Mouse (Mus musculus): ENCODE data around the gene Pgs1.
A peak's percentile ranks its signal among the peaks of the same experiment; 100 is the strongest.

Gene Pgs1

DNA sequence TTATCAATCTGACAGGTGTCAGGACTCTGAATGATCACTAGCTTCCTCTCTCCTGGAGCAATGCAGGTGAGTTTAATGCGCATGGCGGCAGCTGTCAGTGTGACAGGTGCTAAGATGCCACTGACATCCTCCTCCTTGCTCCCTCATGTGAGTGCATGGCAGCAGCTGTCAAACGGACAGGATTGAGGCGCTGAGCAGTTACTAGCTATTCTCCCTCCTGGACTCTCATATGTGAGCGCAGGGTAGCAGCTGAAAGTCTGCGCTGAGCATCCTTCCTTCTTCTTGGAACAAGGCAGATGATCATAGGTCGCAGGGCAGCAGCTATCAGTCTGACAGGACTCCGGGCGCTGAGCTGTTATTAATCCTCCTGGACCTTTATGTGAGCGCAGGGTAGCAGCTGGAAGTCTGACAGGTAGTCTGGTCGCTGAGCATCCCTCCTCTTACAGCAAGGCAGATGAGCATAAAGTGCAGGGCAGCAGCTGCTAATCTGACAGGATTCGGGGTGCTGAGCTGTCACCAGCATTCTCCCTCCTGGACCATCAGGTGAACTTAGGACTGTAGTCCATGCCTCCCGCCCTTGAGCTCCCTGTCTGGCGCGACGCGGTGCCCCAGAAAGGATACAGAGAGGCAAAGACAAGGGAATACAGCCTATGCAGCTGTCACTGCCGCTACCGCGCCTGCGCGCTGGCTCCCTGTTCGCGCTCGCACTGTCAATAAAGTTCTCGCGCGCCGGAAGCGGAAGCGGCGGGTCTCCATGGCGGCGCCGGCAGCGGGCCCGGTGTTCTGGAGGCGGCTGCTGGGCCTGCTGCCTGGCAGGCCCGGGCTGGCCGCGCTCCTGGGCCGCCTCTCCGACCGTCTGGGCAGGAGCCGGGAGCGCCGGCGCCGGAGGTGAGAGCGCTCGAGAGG lies at the start of gene Pgs1:
Pgs1 (plus strand) TSS at position 167 of the 906 bp plus-strand sequence.
- peak; percentile 83 to 86 for DNase-seq (ENCODE audit: low spot score in 2 of 2)

DNA sequence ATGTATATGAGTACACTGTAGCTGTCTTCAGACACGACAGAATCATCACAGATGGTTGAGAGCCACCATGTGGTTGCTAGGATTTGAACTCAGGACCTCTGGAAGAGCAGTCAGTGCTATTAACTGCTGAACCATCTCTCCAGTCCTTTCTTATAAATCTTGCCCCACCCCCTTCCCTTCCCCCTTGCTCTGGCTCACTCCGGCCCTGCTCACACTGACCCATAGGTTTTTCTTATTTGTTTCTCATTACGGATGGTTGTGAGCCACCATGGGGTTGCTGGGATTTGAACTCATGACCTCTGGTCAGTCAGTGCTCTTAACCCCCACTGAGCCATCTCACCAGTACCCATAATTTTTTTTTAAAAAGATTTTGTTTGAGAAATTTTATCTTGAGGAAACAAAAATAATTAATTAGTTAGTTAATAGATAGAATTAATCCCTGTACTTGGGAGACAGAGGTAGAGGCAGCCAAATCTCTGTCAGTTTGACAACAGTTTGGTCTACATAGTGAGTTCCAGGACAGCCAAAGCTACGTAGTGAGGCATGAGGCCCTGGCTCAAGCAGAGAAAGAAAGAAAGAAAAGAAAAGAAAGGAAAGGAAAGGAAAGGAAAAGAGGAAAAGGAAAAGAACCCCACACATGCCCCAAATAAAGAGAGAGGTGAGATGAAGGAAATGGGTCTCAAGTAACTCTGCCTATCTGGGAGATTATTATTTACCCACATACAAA lies 46.9 kb upstream of the Pgs1 start:
- DNase-seq (ENCODE audit: low spot score in 2 of 2) = no peak

- DNase-seq (ENCODE audit: low spot score in 2 of 2) = no peak
Observed at GRCm38 (mm10) chr11:117939741-117940285, 46.3 kb upstream of the Pgs1 start.

DNA sequence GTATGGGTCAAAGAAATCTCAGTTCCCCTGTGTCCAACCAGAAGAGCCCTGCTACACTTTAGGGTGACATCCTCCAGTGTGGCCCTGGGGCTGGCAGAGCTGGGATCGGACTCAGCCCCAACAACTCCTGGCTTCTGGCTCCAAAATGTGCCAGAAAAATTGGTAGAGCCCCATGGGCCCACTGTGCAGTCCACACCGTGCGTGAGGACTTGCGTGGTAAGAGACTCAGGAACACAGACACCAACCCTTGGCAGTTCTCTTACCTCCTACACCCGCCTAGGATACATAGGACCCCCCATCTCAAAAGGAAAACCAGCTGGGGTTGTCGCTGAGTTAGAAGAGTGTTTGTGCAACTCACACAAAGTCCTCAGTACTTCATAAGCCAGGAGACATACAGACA lies 45.2 kb upstream of the Pgs1 start:
- no peak for DNase-seq (ENCODE audit: low spot score in 2 of 2)

DNA sequence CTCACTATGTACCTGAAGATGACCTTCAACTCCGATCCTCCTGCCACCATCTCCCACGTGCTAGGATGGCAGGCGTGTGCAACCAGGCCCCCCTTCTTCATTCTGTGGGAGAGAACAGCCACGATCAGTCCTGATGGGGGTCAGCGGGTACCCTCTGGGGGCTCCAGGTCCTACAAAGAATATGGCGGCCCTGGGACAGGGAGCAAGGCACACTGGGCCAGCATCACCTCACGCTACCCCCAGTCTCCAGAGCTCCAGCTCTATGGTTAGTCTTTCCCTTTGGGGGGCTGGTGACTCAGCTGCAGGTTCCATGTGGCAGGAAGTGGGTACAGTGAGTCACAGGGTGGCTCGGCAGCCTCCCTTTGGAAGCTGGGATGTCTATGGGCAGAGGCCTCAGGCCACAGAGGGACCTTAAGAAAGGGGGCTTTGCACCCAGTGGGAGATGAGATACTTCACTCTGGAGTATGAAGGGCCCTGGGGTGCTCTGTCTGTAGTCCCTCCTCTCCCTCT lies 44.7 kb upstream of the Pgs1 start:
- DNase-seq (ENCODE audit: low spot score in 2 of 2) = no peak

DNA sequence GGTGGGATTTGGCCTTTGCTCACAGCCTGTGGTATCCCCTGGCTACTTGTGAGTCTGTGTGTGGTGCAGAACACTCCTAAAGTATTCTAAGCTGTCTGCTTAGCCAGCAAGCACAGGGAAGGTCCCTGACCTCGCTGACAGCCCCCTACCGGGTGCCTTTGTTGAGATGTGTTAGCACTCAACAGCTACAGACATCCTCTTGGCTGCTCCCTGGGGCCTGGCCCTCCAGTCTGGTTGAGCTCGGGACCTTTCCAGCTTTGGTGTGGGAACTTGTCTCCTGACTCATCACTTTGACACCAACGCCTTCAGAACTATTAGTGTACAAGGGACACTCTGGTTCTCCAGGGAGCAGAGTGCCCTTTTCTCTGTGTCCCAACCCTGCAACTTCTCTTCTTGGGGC lies 44.2 kb upstream of the Pgs1 start:
- DNase-seq (ENCODE audit: low spot score in 2 of 2) = no peak

DNA sequence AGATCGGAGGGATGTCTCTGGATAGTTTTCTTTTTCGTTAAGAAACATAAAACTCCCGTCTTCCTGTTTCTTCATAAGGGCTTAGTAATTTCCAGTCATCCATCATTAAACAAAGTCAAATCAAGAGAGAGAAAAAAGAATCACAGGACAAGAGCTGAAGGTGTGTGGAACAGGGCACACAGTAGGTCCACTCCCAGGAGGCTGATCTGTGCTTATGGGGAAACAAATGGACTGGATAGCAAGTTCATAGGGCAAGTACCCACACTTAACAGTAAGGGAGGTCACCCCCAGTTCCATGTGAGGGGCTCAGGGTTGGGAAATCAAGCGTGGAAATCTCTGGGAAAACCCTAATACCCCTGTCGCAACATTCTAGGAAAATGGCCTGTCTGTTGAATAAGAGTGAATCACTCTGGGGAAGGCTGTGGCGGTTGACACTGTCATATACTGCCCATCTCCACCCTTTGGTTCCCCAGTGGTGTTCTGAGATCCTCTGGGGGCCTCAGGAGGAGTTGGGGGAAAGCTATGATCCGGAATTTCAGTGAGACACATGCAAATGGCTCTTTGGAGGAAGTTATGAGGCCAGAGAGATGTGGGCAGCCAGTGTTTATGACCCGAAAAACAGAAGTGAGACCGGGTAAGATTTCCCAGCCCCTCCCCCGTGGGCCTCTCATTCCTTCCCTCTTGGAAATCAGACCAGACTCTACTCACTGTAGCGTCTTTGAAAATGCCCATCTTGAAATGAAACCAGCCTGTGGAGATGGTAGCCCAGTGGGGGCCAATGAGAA lies 39.7 kb upstream of the Pgs1 start:
- no peak for DNase-seq (ENCODE audit: low spot score in 2 of 2)

- DNase-seq (ENCODE audit: low spot score in 2 of 2) = no peak
Observed at GRCm38 (mm10) chr11:117946996-117947419, 39.1 kb upstream of the Pgs1 start.

- no peak for DNase-seq (ENCODE audit: low spot score in 2 of 2)
Observed at GRCm38 (mm10) chr11:117949392-117950091, 36.5 kb upstream of the Pgs1 start.

GRCm38 (mm10) chr11:117951391-117951790 lies 34.7 kb upstream of the Pgs1 start:
- DNase-seq (ENCODE audit: low spot score in 2 of 2) = no peak

DNA sequence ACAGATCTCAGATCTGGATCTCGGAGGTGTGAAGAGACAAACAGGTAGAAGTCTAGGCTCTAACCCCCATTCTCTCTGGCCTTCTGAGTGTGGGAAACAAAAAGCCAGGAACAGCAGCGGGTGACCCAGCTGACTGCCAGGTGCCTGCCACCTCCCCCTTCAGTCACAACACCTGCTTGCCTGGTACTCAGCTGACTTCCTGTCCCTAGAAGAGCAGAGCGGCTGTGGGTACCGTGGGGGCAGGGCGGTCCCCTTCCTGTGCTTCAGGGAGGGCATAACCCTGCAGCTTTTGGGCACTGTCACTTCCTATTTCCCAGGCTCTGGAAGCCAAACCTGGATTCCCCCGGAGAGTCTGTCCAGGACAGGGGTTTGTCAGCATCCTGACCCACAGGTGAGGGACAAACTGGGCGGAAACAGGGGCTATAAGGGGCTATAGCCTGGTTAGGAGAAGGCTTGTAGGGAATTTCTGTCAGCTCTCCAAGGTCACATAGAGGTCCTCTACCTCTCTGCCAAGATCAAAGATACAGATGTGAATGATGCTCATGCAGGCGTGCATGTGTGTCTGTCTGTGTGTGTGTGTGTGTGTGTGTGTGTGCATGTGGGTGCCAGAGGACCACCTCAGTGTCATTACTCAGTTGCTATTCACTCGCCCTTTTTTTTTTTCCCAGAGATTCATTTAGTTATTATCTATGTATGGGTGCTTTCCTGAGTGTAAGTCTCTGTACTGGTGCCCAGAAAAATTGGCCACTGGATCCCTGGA lies 33.7 kb upstream of the Pgs1 start:
- DNase-seq (ENCODE audit: low spot score in 2 of 2) = no peak

DNA sequence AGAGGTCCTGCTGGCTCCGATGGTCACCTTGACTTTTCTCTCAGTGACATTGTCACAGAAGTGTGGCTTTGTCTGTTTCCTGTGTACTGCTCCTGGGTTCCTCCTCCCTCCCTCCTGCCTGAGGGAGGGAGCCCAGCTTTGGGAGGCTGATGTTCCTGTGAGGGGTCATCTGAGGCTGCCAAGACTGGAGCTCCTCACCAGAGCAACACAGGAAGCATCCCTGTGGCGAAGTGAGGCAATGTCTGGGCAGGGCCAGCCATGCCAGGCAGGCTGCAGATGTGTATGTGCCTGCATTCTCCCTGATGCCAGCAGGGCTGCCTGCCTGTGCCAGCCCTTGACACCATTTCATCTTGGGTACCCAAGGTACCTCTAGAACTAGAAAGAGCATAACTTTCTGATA lies 32.0 kb upstream of the Pgs1 start:
- no peak for DNase-seq (ENCODE audit: low spot score in 2 of 2)

DNA sequence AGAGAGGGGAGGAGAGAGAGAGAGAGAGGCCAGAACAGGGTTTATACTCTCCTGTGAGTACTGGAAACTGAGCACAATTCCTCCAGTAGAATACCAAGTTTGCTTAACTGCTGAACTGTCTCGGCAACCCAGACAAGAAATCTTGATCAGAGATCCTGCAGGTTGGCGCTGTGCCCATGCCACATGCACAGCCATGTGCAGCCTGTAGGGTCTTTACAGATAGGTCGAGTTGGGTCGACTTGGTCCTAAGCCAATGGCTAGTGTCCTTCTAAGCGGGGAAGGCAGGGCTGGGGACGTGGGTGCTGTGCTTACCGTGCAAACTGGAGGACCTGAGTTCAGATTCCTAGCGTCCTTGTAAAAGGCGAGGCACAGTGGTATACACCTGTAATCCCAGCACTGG lies 31.3 kb upstream of the Pgs1 start:
- DNase-seq (ENCODE audit: low spot score in 2 of 2) = no peak

GRCm38 (mm10) chr11:117955621-117956020 lies 30.5 kb upstream of the Pgs1 start:
- no peak for DNase-seq (ENCODE audit: low spot score in 2 of 2)

DNA sequence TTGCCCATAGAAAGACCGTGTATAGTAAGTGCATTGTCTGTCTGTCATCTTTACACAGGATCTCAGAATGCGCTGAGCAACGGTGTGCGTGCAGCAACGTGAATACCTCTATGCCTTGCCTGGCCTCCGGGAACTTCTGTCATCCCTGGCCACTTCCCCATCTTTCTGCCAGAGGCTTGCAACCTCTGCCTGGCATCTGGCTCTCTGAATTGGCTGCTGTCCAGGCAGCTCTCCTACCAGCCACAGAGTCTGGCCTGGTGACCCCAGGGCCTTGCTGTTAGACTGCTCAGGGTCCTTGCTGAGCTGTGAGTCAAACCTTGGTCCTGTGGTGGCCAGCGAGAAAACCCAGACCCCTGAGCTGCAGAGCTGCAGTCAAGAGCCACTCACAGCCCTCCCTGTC lies 27.9 kb upstream of the Pgs1 start:
- no peak for DNase-seq (ENCODE audit: low spot score in 2 of 2)

GRCm38 (mm10) chr11:117959166-117959565 lies 26.9 kb upstream of the Pgs1 start:
- no peak for DNase-seq (ENCODE audit: low spot score in 2 of 2)

GRCm38 (mm10) chr11:117959741-117960381 lies 26.2 kb upstream of the Pgs1 start:
- no peak for DNase-seq (ENCODE audit: low spot score in 2 of 2)

GRCm38 (mm10) chr11:117960601-117961000 lies 25.5 kb upstream of the Pgs1 start:
- no peak for DNase-seq (ENCODE audit: low spot score in 2 of 2)

- DNase-seq (ENCODE audit: low spot score in 2 of 2) = no peak
Observed at GRCm38 (mm10) chr11:117962228-117963067, 23.6 kb upstream of the Pgs1 start.
